Mouse (Mus musculus): ENCODE measurements around the gene Cbx8.

Cbx8 gene

GRCm38 (mm10) chr11:119078691-119079444 is 38.1 kb upstream of the Cbx8 start:
- peak; percentile 84 for DNase-seq

GRCm38 (mm10) chr11:119077755-119078154 is 37.0 kb upstream of the Cbx8 start:
- DNase-seq: no peak

- no peak for DNase-seq
Observed at GRCm38 (mm10) chr11:119075805-119076204, 35.0 kb upstream of the Cbx8 start.

GRCm38 (mm10) chr11:119073876-119074433 is 33.2 kb upstream of the Cbx8 start:
- no peak for DNase-seq

GRCm38 (mm10) chr11:119072986-119073385 is 32.2 kb upstream of the Cbx8 start:
- DNase-seq: no peak

- no peak for DNase-seq
Observed at GRCm38 (mm10) chr11:119072239-119072638, 31.5 kb upstream of the Cbx8 start.

GRCm38 (mm10) chr11:119066841-119067240 is 26.1 kb upstream of the Cbx8 start:
- DNase-seq: no peak

- no peak for DNase-seq
Observed at GRCm38 (mm10) chr11:119059256-119059655, 18.5 kb upstream of the Cbx8 start.

GRCm38 (mm10) chr11:119058041-119058995 is 17.5 kb upstream of the Cbx8 start:
- DNase-seq: peak; percentile 70

GRCm38 (mm10) chr11:119057291-119057690 is 16.5 kb upstream of the Cbx8 start:
- DNase-seq: no peak

- DNase-seq: peak; percentile 67
Observed at GRCm38 (mm10) chr11:119056301-119057211, 15.8 kb upstream of the Cbx8 start.

- no peak for DNase-seq
Observed at GRCm38 (mm10) chr11:119055571-119056131, 14.9 kb upstream of the Cbx8 start.

GRCm38 (mm10) chr11:119054351-119055345 is 13.9 kb upstream of the Cbx8 start:
- DNase-seq: peak; percentile 45

GRCm38 (mm10) chr11:119053738-119054350 is 13.1 kb upstream of the Cbx8 start:
- no peak for DNase-seq

- DNase-seq: peak; percentile 86
Observed at GRCm38 (mm10) chr11:119053257-119053670, 12.5 kb upstream of the Cbx8 start.

- peak; percentile 57 for DNase-seq
Observed at GRCm38 (mm10) chr11:119052661-119053256, 12.0 kb upstream of the Cbx8 start.

GRCm38 (mm10) chr11:119051927-119052660 is 11.3 kb upstream of the Cbx8 start:
- peak; percentile 60 for DNase-seq

- DNase-seq: no peak
Observed at GRCm38 (mm10) chr11:119051426-119051825, 10.7 kb upstream of the Cbx8 start.

GRCm38 (mm10) chr11:119050361-119050760 is 9.6 kb upstream of the Cbx8 start:
- DNase-seq: no peak
